Comparison of ENCODE assay signal across 10 mouse cellular contexts in genomic region chr16:64899084-64899483, GRCm38 (mm10). TPM values are rescaled to one million over a fixed set of nuclear protein-coding genes. Genes with fewer than 3 reads are reported as not detected.
A peak's percentile ranks its signal among the peaks of the same experiment; 100 is the strongest.
DNase-seq lines count a peak whose midpoint lies in the region; ATAC-seq and TF ChIP-seq lines count a peak whose summit lies in the region.
"Had no signal": no experiment of that assay in that cellular context is flagged by ENCODE, and none has a peak within 500 bp of the region (broad histone marks: within the 10 kb centered on the region; RNA-seq: fewer than 3 reads in every experiment).

No protein-coding gene starts in this region.

- no peaks in the 10 kb centered on the region for H3K9me3 ChIP-seq in MEL (replicated peaks; ENCODE audit: insufficient read depth, low read length)

- TF ChIP-seq CTCF in MEL (IDR thresholded peaks at IDR 0.05 in 2 of 3, conservative IDR thresholded peaks at IDR 0.05 in 1 of 3; ENCODE audit: control insufficient read depth in 1 of 3, insufficient read depth in 1 of 3, low read depth in 2 of 3, low read length in 3 of 3, poor library complexity in 1 of 3, severe bottlenecking in 1 of 3) = peak; percentile 32 to 64 (median 55)

- TF ChIP-seq RAD21 in MEL (IDR thresholded peaks at IDR 0.05; ENCODE audit: low read depth, low read length) = peak; percentile 61

- no peak overlapping the region for H3K9ac ChIP-seq in MEL (ENCODE audit: control insufficient read depth, low read depth, low read length, poor library complexity, severe bottlenecking)

- peak; percentile 73 for ATAC-seq in inflammation-experienced regulatory T-cells, adult 6 months
- ATAC-seq: hindbrain, embryonic 16.5 days had no signal

- peak; percentile 7 to 23 for DNase-seq in heart, adult 18-20 months
- DNase-seq in heart, postnatal 25 days (ENCODE audit: low spot score) = no peak
- peak; percentile 45 for DNase-seq in 3T3-L1 (ENCODE audit: low read depth, low spot score)
- peak; percentile 54 for DNase-seq in MEL (ENCODE audit: low read depth, low spot score)
- DNase-seq in ovary, adult 18-20 months (ENCODE audit: low spot score) = no peak
- DNase-seq in right cerebral cortex, postnatal 25 days = no peak
- DNase-seq in layer of hippocampus, adult 18-20 months (ENCODE audit: low spot score in 2 of 2) = no peak

- H3K4me3 ChIP-seq in MEL (ENCODE audit: control insufficient read depth in 1 of 2, insufficient read depth in 1 of 2, low read depth in 2 of 2, low read length in 2 of 2) = no peak overlapping the region
- H3K4me3 ChIP-seq: erythroblast, embryonic 14.5 days had no signal

- TF ChIP-seq POLR2A in MEL (IDR thresholded peaks at IDR 0.05; ENCODE audit: control insufficient read depth in 1 of 2, insufficient read depth in 1 of 2, low read depth in 1 of 2, low read length in 2 of 2, poor library complexity in 1 of 2) = no peak

- no peaks in the 10 kb centered on the region for H3K27me3 ChIP-seq in MEL (ENCODE audit: control insufficient read depth in 1 of 2, insufficient read depth in 2 of 2, low read length in 2 of 2)

- H3K27ac ChIP-seq in MEL (ENCODE audit: control insufficient read depth, low read depth, low read length) = no peak overlapping the region

- intact Hi-C loops in heart, postnatal 25 days (cut with DNase I) = loop anchor here (2.0 kb wide), 1 partner anchor 144 kb away; no protein-coding TSS in a partner anchor

- peaks cover 0 to 2% of the 10 kb centered on the region in 2 experiments; a peak in 2 of 4 replicates for H3K4me1 ChIP-seq in MEL (ENCODE audit: control insufficient read depth in 1 of 2, insufficient read depth in 2 of 2, low read length in 2 of 2)

- H3K79me2 ChIP-seq in MEL (ENCODE audit: control insufficient read depth, insufficient read depth, low read length, poor library complexity) = no peaks in the 10 kb centered on the region

- H3K36me3 ChIP-seq in MEL (ENCODE audit: control insufficient read depth in 1 of 2, insufficient read depth in 2 of 2, low read length in 2 of 2) = no peaks in the 10 kb centered on the region

- no peak for TF ChIP-seq EP300 in MEL (IDR thresholded peaks at IDR 0.05; ENCODE audit: low read depth in 1 of 2, low read length in 2 of 2)

TF ChIP-seq in MEL, 35 proteins besides CTCF, POLR2A, EP300 and RAD21:
- TF ChIP-seq ELF1 (IDR thresholded peaks at IDR 0.05; ENCODE audit: low read depth, low read length) (no peak), SMC3 (IDR thresholded peaks at IDR 0.05; ENCODE audit: low read depth, low read length) (peak; percentile 71), ZC3H11A (IDR thresholded peaks at IDR 0.05; ENCODE audit: low read depth, low read length) (peak; percentile 57)

RNA-seq across cellular contexts. Expression of gene Cggbp1, which starts 47.3 kb away (rescaled TPM):
- 10 to 100 TPM; 42.2 to 44.5 TPM for total RNA-seq in heart, adult 18-20 months (2021)
- total RNA-seq in heart, postnatal 25 days (2021) = 10 to 100 TPM; 38.2 to 44.0 TPM
- 35.1 and 36.3 TPM in 2 replicates for total RNA-seq in MEL (2012; rRNA removed)
- polyA plus RNA-seq in MEL (2012; ENCODE audit: insufficient read depth in 1 of 2, insufficient read length in 2 of 2, low read depth in 1 of 2, low replicate concordance in 2 of 2, missing spikeins in 1 of 2) = 10 to 100 TPM; 62.2 to 65.5 TPM
- polyA plus RNA-seq in inflammation-experienced regulatory T-cells, adult 6 months (2017; shearing (Covaris generic)) = 10 to 100 TPM; 33.5 to 79.9 (median 39.7) TPM
- 10 to 100 TPM; 62.7 to 64.9 TPM for total RNA-seq in layer of hippocampus, adult 18-20 months (2021)

RNA-seq across cellular contexts. Expression of gene Zfp654, which starts 47.6 kb away (rescaled TPM):
- 1 to 10 TPM; 8.9 to 9.7 TPM for total RNA-seq in heart, adult 18-20 months (2021)
- 1 to 10 TPM; 8.8 to 9.9 TPM for total RNA-seq in heart, postnatal 25 days (2021)
- 5.0 and 5.9 TPM in 2 replicates for total RNA-seq in MEL (2012; rRNA removed)
- polyA plus RNA-seq in MEL (2012; ENCODE audit: insufficient read depth in 1 of 2, insufficient read length in 2 of 2, low read depth in 1 of 2, low replicate concordance in 2 of 2, missing spikeins in 1 of 2) = 10 to 100 TPM in 1 of 2 experiments, 1 to 10 TPM in 1; 6.9 to 61.6 TPM
- polyA plus RNA-seq in inflammation-experienced regulatory T-cells, adult 6 months (2017; shearing (Covaris generic)) = 10 to 100 TPM in 1 of 3 experiments, 1 to 10 TPM in 2; 9.0 to 10.3 (median 9.5) TPM
- 10 to 100 TPM; 16.2 to 16.6 TPM for total RNA-seq in layer of hippocampus, adult 18-20 months (2021)

Comparison
In these comparisons a context has a peak if more than half of its experiments do, and no peak if none do; other contexts are left out.
1. DNase-seq: peak in heart, adult 18-20 months (2 of 2), 3T3-L1 (single experiment) and MEL (single experiment); none in heart, postnatal 25 days (single experiment), ovary, adult 18-20 months (single experiment), right cerebral cortex, postnatal 25 days (single experiment) and layer of hippocampus, adult 18-20 months (0 of 2).